Mouse (Mus musculus) bone marrow, adult 2 months (tissue): ENCODE results near the gene Nub1.

Experiments used
- CTCF ChIP-seq: fragments of 200-500 bp; IDR thresholded peaks from 2 replicates; pipeline ENCODE4 v1.5.1; 2011; ENCODE audit warnings: low read length, control low read depth; ENCODE audit not compliant: control insufficient read depth, insufficient read depth
- POLR2A ChIP-seq: fragments of 200-500 bp; IDR thresholded peaks from 2 replicates; pipeline ENCODE4 v1.6.1; 2011; ENCODE audit warnings: low read depth, mild to moderate bottlenecking, control low read depth, low read length, borderline replicate concordance; ENCODE audit not compliant: control insufficient read depth

DNA sequence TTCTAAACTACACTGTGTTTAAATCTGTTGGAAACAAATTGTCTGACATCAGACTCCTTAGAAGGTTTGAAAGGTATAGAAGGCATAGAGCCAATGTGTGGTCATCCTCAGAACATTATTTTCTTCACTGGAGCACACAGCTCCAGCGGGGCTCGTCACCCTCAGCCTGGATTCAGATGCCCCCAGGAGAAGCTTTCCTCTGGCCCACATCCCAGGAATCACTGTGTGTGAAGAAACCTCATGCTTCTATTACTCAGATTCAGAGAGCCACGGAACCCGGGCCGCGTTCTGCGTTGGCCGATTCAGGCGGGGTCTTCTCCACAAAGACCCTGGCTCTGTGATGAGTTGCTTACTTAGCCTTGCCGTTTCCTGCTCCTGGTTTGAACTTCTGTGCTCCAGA lies 58.6 kb downstream of the Nub1 start:
- no peak for TF ChIP-seq POLR2A
- no peak for TF ChIP-seq CTCF
